Mouse (Mus musculus): ENCODE measurements around the gene Wfdc18. TPM values are rescaled to one million over a fixed set of nuclear protein-coding genes. Genes with fewer than 3 reads are reported as not detected.

The Wfdc18 gene
- polyA plus RNA-seq (2015; fragmentation: Nextera tagmentation; extraction: Ambion mirVana): 0.35 and 0.73 TPM in 2 replicates

DNA sequence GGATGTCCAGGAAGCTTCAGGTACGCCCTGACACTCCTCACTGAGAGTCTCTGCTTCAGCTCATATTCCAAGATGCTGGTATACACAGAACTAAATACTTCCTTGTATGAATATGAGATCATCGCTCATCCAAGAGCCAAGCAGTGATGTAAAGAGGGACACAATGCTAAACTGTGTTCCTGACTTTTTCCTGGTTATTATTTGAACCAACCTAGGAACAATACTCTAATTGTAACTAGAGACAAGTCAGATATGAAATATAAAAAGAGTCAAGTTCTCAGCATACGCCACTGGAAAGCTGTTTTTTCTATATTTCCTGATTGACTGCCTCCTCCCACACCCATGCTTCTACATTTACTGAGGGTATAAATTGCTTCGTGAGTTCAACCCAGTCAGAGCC lies at the start of gene Wfdc18:
Gene Wfdc18 (plus strand): TSS at position 301 of the 400 bp plus-strand sequence.

GRCm38 (mm10) chr11:83662204-83662603 lies 46.6 kb upstream of the Wfdc18 start, which contains the start of gene Ccl4:
Ccl4 (plus strand) TSS chr11:83662584.

DNA sequence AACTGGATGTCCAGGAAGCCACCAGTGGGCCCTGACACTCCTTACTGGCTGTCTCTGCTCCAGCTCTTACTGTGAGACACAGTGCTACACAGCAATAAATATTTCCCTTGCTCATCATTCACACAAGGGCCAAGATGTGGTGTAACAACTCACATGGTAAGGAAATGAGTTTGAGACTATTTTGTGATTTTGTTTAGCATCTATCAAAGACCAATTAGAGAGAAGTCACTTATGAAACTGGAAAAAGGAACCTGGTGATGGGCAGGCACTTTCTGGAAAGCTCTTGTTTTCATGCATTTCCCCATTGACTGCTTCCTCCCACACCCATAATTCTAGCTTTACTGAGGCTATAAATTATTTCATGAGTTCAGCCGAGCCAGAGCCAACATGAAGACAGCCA lies 5.1 kb upstream of the Wfdc18 start, which contains the start of gene Wfdc17:
Gene Wfdc17 (plus strand): TSS at position 287 of the 400 bp plus-strand sequence.

DNA sequence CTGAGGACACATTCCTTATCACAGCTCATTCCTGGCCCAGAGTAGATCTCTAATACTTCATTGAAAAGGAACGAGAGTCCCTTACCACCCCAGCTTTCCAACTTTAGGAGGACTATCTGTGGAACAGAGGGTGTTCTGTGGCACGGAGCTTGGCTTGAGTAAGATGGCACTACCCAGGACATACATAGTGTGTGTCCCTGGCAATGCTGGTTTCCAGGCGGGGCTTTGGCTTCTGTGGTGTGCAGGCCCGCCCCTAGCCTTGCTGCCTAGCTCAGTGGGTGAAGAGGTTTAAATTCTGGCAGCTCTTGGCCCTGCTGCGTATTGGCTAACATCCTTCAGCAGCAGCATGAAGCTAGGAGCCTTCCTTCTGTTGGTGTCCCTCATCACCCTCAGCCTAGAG lies 37.9 kb downstream of the Wfdc18 start, which contains the start of gene Wfdc21:
Gene Wfdc21 (plus strand): TSS at position 260 of the 400 bp plus-strand sequence.

GRCm38 (mm10) chr11:83753581-83754181 lies 44.9 kb downstream of the Wfdc18 start, which contains the start of gene Heatr6:
Heatr6 (plus strand) TSS chr11:83753696.

Other genes starting within 250 kb of the Wfdc18 start
- gene Mmp28, start 245.9 kb upstream of the Wfdc18 start, polyA plus RNA-seq (2015; fragmentation: Nextera tagmentation; extraction: Ambion mirVana): 2.6 and 4.9 TPM in 2 replicates
- gene Taf15, start 235.9 kb upstream of the Wfdc18 start, polyA plus RNA-seq (2015; fragmentation: Nextera tagmentation; extraction: Ambion mirVana): 5.4 and 7.4 TPM in 2 replicates
- gene Heatr9, start 186.8 kb upstream of the Wfdc18 start, polyA plus RNA-seq (2015; fragmentation: Nextera tagmentation; extraction: Ambion mirVana): not detected in 2 replicates
- gene Ccl5, start 178.5 kb upstream of the Wfdc18 start, polyA plus RNA-seq (2015; fragmentation: Nextera tagmentation; extraction: Ambion mirVana): 16.8 and 30.0 TPM in 2 replicates
- 16.5 and 24.8 TPM in 2 replicates for gene Ccl9, start 130.4 kb upstream of the Wfdc18 start, polyA plus RNA-seq (2015; fragmentation: Nextera tagmentation; extraction: Ambion mirVana)
- 117 and 129 TPM in 2 replicates for gene Ccl6, start 115.9 kb upstream of the Wfdc18 start, polyA plus RNA-seq (2015; fragmentation: Nextera tagmentation; extraction: Ambion mirVana)
- not detected in 2 replicates for gene Rpl9-ps1, start 63.4 kb upstream of the Wfdc18 start, polyA plus RNA-seq (2015; fragmentation: Nextera tagmentation; extraction: Ambion mirVana)
- 1.4 and 2.3 TPM in 2 replicates for gene Ccl3, start 59.7 kb upstream of the Wfdc18 start, polyA plus RNA-seq (2015; fragmentation: Nextera tagmentation; extraction: Ambion mirVana)
- gene Ccl4, start 46.4 kb upstream of the Wfdc18 start, polyA plus RNA-seq (2015; fragmentation: Nextera tagmentation; extraction: Ambion mirVana): 1.3 and 1.6 TPM in 2 replicates
- 30.9 and 57.7 TPM in 2 replicates for gene Wfdc17, start 5.0 kb upstream of the Wfdc18 start, polyA plus RNA-seq (2015; fragmentation: Nextera tagmentation; extraction: Ambion mirVana)
- gene Wfdc21, start 37.9 kb downstream of the Wfdc18 start, polyA plus RNA-seq (2015; fragmentation: Nextera tagmentation; extraction: Ambion mirVana): 181 and 271 TPM in 2 replicates
- 11.3 and 14.4 TPM in 2 replicates for gene Heatr6, start 44.7 kb downstream of the Wfdc18 start, polyA plus RNA-seq (2015; fragmentation: Nextera tagmentation; extraction: Ambion mirVana)
- 0.24 TPM in 1 of 2 replicates, not detected in the other for gene Hnf1b, start 141.0 kb downstream of the Wfdc18 start, polyA plus RNA-seq (2015; fragmentation: Nextera tagmentation; extraction: Ambion mirVana)
- gene Ddx52, start 233.0 kb downstream of the Wfdc18 start, polyA plus RNA-seq (2015; fragmentation: Nextera tagmentation; extraction: Ambion mirVana): 20.6 and 21.3 TPM in 2 replicates